Mouse (Mus musculus) cortical plate, adult 2 months (tissue): ENCODE measurements around the gene Atp6v0a1.

Experiments
- CTCF ChIP-seq: fragments of 200-500 bp; IDR thresholded peaks from 2 replicates; pipeline ENCODE4 v1.5.1; 2011; ENCODE audit warnings: mild to moderate bottlenecking, control low read depth, low read length; ENCODE audit not compliant: insufficient read depth; ENCODE audit errors: extremely low read depth
- POLR2A ChIP-seq: fragments of 200-500 bp; IDR thresholded peaks from 2 replicates; pipeline ENCODE4 v1.6.1; 2011; ENCODE audit warnings: mild to moderate bottlenecking, low read length, control low read depth; ENCODE audit not compliant: insufficient read depth; ENCODE audit errors: extremely low read depth

DNA sequence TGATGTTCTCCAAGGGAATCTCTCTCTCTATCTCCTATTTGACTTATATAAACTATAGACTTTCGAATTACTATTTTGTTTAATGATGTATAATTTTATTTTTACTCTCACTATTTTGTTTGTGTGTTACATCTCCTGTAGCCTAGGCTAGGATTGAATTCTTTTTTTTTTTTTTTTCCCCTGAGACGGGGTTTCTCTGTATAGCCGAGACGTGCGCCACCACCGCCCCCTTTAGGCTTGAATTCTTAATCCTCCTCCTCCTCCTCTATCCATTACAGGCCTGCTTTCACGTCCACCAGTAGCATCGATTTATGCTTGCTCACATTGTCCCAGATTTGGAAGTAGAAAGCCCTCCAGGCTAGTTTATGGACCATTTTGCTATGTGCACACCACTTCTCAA is 27.2 kb upstream of the Atp6v0a1 start:
- TF ChIP-seq CTCF (no peak), POLR2A (no peak)
